Mouse (Mus musculus): ENCODE data around the gene Cxcr5. TPM values are rescaled to one million over a fixed set of nuclear protein-coding genes. Genes with fewer than 3 reads are reported as not detected.

Gene Cxcr5
- total RNA-seq (2015; ENCODE audit: low replicate concordance), result 0.42 and 1.4 TPM in 2 replicates
- 1.8 TPM in 1 of 2 replicates, not detected in the other for total RNA-seq (2017; ENCODE audit: low replicate concordance)

DNA sequence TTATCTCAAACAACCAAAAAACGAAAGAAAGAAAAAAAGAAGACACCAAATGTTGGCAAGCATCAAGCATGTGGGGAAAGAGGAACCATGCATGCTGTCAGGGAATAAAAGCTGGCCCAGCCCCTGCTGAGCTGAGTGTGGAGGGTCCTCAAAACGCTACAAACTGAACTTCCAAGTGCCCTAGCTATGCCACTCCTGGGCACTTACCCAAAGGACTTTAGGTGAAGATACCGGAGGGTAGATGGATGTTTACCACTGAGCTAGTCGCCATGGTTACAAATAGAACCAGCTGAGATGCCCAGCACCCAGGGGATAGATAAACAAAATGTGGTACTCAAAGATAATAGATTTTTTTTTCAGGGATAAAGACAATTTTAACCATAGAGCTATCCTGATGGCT, at the start of gene Cxcr5:
TSS of gene Cxcr5 (minus strand) at position 281 of the 400 bp plus-strand sequence.
- ATAC-seq (replicated peaks; ENCODE audit: low FRiP score, poor library complexity, severe bottlenecking), result peak; percentile 86

DNA sequence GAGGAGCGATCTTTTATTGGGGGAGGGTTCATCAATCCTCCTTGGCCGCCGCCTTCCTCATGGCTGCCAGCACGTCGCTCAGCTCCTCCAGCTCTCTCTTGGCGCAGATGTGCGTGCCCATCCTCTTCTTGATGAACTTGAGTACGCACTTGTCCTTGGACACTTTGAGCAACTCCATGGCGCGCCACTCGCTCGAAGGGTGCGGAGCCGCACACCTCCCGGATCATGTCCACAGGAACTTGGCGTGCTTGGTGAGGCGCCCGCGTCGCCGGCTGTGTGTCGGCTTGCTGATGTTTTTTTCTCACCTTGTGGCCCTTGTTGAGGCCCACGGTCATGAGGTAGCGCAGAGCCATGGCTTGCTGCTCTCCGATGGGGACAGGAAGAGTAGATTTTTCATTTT, 48.7 kb upstream of the Cxcr5 start:
- ATAC-seq (replicated peaks; ENCODE audit: low FRiP score, poor library complexity, severe bottlenecking), result no peak

DNA sequence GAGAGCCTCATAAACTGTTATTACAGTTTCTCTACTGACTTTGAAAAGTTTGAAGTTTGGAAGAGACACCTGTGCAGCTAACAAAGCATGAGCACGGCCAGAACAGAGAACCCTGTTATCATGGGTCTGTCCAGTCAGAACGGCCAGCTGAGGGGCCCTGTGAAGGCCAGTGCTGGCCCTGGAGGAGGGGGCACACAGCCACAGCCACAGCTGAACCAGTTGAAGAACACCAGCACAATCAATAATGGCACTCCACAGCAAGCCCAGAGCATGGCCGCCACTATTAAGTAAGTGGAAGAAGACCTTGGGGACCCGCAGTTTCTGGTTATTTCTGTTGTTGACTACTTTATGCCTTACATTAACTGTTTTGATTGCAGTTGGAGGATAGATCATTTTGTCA, 45.6 kb upstream of the Cxcr5 start:
- ATAC-seq (replicated peaks; ENCODE audit: low FRiP score, poor library complexity, severe bottlenecking), result no peak

DNA sequence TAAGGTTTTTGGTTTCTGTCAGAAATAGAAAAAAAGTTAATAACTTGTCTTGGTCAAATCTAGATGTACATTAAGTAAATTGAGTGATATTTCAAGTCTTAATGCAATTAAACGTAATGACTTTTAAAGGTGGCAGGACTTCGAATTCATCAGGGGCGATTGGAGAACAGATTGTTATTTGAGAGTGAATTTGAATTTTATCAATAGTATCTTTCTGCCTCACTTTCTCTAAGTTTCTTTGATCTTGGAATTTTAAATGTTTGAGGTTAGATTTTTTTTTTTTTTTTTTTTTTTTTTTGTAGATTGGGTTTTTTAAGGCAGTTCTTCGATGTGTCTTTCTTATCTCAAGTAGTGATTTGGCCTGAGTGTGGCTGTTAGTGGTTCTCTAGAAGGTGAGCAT, 45.0 kb upstream of the Cxcr5 start:
- no peak for ATAC-seq (replicated peaks; ENCODE audit: low FRiP score, poor library complexity, severe bottlenecking)

DNA sequence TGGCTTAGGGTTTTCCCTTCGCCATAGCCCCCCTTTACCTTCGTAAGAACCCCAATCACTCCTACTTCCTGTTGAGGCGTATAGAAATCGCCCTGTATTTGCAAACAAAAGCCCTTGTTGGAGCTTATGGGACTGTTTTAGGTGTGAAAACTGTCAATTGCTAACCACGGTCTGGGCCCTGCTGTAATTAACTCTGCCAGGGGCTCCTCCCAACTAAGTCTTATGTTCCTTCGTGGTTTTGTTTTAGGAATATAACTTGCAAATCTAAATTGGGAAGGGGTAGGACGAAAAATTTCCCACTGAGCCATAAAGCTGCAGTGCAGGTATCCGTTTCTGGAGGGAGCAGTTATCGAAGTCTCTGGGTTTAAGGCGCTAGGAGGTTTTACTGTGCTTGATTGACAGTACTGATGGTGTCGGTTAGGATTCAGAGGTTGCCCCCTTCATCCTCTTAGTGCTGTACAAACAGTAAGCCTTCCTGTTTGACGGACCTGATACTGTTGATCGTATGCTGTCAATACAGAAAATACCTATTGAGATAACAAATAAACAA, 44.0 kb upstream of the Cxcr5 start:
- peak; percentile 36; the same call in 1 of the 2 replicates for ATAC-seq (replicated peaks; ENCODE audit: low FRiP score, poor library complexity, severe bottlenecking)

DNA sequence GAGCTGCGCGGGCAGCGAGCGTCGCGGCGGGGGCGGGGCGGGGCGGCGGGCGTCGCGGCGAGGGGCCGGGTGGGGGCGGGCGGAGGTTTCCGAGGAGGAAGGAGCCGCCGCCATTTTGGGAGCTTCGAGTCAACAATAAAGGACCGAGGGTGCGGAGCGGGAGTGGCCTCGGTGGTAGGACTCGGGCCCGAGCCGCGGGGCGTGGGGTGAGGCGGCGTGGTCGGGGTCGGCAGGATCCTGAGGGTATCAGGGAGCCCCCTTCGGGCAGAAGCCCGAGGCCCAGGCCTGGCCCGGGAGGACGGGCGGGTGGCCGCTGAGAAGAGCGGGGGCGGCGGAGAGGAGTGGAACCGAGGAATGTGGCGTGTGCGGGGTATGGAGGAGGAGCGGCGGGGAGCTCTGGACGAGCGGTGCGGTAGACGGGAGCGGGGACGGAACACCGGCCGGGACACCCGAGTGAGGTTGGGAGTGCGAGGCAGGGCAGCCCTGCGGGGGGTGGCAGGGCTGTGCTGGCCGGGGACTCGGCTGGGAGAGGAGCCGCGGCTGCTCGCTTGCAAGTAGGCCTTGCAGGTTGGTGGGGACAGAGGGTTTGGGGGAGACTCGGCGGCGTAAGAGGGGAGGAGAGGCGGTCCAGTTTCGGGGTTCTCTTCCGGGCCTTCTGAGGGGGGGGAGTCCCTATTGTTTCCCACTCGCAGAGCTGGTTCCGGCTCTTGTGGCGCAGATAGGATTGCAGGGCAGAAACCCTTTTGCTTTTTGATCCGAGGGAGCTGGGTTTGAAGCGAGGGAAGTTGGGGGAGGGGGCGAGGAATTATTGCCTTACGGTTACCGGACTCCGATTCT, 43.3 kb upstream of the Cxcr5 start, which contains the start of gene Ddx6:
TSS of gene Ddx6 (plus strand) at position 114 of the 837 bp plus-strand sequence.
- peak; percentile 47 for ATAC-seq (replicated peaks; ENCODE audit: low FRiP score, poor library complexity, severe bottlenecking)

DNA sequence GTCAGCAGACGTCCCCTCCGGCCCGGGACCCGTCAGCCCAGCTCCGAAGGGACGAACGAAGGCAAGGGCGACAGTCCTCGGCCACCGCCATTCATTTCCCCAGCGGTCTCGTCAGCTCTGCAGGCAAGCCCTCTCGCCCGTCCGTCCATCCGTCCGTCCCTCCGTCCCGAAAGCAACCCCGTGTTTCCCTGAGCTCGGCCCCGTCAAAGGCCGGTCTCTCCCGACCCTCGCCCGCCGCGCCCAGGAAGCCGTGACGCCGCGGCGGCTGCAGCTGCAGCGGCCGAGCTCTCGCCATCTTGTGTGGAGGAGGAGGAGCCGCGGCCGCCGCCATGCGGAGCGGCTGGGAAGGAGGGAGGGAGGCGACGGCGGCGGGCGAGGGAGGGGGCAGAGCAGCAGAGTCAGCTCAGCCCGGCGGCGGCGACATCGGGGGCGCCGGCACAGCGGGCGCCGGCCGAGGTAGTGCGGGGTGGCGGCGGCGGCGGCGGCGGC, 42.7 kb upstream of the Cxcr5 start:
- ATAC-seq (replicated peaks; ENCODE audit: low FRiP score, poor library complexity, severe bottlenecking), result peak; percentile 74

DNA sequence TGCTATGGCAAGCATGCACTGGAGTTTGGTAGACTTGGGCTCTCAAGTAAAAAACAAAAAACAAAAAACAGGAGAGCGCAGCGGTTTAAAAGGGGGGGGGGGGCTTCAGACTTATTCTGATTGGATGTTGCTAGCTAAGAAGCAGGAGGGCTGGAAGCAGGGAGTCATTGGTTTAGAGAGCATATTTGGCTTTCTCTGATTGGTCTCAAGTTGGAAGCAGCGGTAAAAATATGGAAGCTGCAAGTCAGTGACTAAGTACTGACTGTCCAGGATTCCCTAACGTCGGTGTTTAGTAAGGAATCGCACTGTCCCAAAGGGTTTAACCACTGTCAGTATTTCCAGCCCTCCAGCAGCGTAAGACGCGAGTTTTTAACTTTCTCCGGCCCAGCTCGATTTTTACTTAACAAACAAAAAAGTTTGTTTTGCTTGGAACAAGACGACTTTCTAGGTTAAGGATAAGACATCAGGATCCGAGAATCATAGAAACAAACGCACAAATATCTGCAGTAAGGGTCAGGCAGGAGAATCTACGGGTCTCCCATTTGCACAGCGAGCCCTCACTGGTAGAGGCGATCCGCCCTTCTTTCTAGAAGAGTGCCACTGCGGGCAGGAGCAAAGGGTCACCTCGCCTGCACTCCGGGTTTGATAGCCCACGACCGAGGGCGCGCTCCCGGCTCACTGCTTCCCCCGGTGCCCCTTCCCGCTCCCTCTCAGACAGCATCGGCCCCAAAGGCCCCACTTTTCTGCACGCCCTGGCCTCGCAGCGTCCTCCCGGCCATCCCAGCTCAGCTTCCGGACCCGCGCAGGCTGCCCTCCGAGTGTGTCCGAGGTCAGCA, 42.0 kb upstream of the Cxcr5 start:
- ATAC-seq (replicated peaks; ENCODE audit: low FRiP score, poor library complexity, severe bottlenecking), result peak; percentile 60

DNA sequence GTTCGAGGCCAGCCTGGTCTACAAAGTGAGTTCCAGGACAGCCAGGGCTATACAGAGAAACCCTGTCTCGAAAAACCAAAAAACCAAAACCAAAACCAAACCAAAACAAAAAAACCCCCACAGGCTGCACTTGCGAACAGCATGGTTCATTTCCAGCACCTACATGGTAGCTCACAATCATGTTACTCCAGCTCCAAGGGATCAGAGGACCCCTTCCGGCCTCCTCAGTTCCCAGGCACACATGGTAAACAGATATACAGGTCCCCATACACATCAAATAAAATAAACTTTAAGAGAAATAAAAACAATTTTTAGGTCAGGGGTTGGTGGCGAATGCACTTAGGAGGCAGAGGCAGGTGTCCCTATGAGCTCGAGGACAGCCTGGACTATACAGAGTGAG, 41.1 kb upstream of the Cxcr5 start:
- ATAC-seq (replicated peaks; ENCODE audit: low FRiP score, poor library complexity, severe bottlenecking), result no peak

DNA sequence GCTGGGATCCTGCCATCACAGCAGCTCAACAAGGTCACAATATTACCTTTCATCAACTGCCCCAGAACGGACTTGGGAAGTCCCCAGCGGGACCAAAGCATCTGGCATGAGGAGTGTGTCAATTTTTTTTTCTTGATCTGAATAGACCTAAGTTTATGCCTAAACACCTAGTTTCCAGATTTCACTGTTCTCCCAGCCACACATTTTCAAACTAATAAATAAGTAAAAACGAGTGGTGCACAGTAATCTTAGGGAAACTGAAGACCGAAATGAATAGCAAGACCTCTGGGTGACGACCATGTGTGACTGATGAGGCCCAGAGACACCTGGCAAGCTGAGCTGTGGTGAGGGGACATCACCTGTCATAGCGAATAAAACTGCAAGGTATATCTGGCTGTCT, 39.1 kb upstream of the Cxcr5 start:
- no peak for ATAC-seq (replicated peaks; ENCODE audit: low FRiP score, poor library complexity, severe bottlenecking)

DNA sequence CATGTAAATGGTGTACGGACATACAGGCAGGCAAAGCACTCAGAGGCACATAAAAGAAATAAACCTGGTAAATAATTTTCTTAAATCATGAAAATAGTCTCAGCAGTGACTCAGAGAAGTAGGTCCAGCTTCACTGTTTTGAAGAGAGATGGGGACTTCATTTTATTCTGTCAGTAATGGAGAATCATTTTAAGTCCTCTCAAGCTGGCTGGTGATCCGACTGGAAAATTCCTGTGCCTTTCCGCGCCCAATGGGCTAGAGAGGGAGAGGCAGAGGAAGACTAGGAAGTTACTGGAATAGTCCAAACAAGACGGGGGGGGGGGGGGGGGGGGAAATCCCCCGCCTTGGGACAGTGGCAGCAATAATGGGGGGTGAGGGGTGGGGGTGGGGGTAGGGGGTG, 37.9 kb upstream of the Cxcr5 start:
- no peak for ATAC-seq (replicated peaks; ENCODE audit: low FRiP score, poor library complexity, severe bottlenecking)

DNA sequence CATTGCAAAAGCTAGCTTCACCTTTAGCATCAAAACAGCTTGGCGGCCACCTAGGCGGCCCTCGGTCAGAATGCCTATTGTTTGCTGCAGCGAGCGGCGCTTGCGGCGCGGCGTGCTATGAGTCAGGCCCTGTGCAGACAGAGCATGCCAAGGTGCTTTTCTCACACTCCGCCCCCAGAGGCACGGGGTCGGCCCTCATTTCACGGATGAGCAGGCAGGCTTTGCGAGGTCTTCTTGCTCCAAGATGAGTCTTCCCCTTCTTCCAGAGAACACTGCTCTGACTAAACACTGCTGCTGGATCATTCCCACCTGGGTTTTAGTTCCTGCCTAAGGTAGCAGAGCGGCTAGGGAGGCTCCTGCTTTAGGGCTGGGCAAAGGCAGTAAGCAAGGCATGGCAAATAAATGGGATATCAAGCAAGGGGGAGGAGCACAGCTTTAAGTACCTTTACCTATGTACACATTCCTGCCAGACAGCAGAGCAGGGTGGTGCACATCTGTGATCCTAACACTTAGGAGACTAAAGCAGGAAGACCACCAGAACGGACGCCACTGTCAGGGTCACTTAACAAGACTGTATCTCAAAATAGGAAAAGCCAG, 37.3 kb upstream of the Cxcr5 start:
- ATAC-seq (replicated peaks; ENCODE audit: low FRiP score, poor library complexity, severe bottlenecking), result no peak

DNA sequence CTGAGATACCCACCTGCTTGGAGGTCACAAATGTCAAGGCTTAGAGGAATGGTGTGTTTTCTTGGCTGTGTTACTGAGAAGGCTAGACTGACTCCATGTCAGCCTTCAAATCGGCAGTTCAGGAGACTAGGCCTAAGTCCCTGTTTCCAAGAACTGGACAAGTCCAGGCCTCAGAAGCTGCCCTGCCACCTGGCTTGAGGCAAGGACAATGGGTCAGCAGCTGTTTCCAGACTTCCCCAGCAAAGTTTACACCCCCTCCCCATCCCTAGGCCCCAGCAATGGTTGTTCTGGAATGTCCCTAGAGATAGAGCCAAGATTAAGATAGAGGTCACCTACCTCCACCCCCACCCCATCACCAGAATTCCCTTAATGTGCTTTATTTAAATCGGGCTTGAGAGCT, 36.1 kb upstream of the Cxcr5 start:
- ATAC-seq (replicated peaks; ENCODE audit: low FRiP score, poor library complexity, severe bottlenecking), result no peak

DNA sequence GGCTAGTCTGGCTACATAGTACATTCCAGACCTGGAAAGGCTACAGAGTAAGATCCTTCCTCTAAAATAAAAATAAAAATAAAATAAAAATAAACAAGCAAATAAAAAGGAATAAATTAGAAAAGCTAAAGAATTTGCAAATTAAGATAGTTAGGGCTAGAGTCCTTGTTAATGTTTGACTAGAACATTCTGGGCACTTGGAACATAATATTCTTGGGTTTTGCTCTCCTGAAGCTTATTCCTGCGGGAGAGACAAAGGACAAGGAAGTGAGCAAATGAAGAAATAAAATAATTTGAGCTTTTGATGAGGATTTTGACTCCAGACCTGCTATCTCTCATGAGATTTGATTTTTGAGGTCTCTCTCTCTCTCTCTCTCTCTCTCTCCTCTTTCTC, 33.9 kb upstream of the Cxcr5 start:
- no peak for ATAC-seq (replicated peaks; ENCODE audit: low FRiP score, poor library complexity, severe bottlenecking)

DNA sequence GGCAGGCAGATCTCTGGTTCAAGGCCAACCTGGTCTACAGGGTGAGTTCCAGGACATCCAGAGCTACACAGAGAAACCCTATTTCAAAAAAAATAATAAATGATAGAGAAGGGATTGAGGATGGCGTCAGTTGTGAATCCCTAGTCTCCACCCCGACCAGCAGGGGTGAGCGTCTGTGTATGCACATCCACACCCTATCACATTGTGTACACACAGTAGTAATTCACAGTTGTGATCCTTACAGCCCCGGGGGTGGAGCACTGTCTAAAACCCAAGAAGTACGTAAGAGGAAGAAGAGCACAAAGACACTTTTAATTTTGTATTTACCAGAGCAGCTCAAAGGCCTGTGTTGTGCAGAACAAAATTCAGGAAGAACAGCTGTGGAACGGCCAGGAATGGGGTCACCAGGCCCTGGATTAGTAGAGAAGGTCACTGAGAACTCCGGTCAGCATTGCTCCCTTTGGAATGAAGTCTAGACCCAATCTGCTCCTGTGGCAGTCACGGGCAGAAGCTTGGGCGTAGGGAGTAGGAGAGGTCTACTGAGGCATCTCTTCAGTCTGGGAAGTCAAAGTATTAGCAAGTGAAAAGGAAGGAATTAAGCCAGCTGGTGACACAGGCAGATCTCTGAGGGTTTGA, 33.3 kb upstream of the Cxcr5 start:
- ATAC-seq (replicated peaks; ENCODE audit: low FRiP score, poor library complexity, severe bottlenecking), result no peak

DNA sequence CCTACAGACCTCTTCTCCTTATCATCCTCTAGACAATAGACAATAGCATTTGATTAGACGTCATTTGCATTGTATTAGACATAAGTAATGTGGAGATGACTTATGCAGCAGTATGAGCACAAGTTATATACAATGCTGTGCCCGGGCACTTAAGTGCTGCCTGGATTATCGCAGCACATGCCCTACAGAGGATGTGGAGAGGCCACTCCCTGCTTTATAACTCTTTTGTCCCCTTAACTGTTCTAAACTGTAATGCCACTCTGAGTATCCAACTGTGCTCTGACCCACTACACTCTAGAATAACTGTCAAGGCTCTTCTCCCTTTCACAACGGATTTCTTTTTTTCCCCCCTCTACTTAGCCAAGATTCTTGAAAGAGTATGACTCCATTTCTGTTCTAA, 32.2 kb upstream of the Cxcr5 start:
- no peak for ATAC-seq (replicated peaks; ENCODE audit: low FRiP score, poor library complexity, severe bottlenecking)

DNA sequence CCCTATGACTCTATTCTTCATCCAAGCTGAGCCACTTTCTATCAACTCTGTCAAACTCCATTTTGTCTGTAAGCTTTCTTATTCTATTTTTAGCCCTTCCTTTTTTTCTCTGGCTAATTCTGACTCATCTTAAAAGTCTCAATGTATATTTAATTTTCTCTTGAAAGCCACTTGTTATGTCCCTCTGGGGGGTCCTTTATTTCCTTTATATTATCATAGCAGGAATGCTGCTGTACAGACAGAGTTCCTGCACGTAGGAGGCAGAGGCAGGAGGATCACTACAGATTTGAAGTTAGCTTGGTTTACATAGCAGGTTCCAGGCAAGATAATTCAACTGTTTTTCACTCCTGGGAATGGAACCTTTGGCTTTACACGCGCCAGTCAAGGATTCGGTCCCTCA, 31.5 kb upstream of the Cxcr5 start:
- no peak for ATAC-seq (replicated peaks; ENCODE audit: low FRiP score, poor library complexity, severe bottlenecking)

DNA sequence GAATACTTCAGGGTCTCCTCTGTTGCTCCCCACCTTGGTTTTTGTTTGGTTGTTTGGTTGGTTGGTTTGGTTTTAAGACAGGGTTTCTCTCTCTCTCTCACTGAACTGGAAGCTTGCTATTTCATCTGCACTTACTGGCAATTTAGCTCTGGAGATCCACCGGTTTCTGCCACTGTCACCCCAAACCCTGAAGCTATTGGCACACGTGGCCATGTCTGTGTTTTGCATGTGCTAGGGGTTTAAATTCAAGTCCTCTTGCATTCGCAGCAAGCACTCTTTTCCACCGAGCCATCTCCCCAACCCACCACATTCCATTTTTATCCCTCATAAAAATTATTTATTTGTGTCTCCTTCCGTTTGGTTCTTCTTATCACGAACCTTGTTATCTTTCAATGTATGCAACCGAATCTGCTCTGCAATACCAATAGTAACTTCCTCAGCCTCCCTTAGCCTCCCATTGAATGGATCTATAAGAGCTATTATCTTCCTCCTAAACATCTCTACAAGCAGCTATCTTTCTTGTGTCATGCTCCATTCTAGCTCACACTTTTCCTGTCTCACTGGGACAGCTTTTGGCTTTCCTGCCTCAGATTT, 30.0 kb upstream of the Cxcr5 start:
- no peak for ATAC-seq (replicated peaks; ENCODE audit: low FRiP score, poor library complexity, severe bottlenecking)

DNA sequence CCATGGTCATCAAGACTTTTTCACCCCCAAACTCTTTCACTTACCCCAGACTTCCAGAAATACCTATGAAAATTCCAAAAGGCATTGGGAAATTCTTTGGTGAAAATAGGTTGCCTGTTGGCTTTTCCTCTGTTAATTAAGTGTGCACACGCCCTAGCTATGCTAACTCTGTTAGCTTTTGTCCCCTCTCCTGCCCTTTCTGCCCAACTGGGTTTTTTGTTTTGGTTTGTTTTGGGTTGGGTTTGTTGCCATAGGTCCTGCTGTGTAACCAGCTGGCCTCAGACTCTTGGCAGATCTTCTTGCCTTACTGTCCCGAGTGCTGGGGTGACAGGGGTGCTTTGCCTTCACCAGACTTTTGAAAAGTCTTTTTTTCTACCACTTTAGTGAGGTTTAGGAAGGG, 29.3 kb upstream of the Cxcr5 start:
- ATAC-seq (replicated peaks; ENCODE audit: low FRiP score, poor library complexity, severe bottlenecking), result no peak

Measured in erythroid progenitor cell, adult 5-6 weeks (primary cell).